Mouse (Mus musculus) liver, postnatal 0 days (tissue): ENCODE results near the gene Tarbp1. TPM values are rescaled to one million over a fixed set of nuclear protein-coding genes. Genes with fewer than 3 reads are reported as not detected.

Experiments
- ATAC-seq: fragments of 200-750 bp; cut with Nextera tagmentation; 2 replicates; pipeline ENCODE4 v1.8.0; 2017; ENCODE audit warnings: mild to moderate bottlenecking, moderate library complexity
- DNase-seq: peaks from one replicate; pipeline ENCODE4 v3.0.0-alpha.2; 2016
- H3K27ac ChIP-seq: fragments of 300-500 bp; sonication (generic); 2 replicates; pipeline ENCODE4 v1.5.1; 2014; ENCODE audit warnings: antibody characterized with exemption, moderate library complexity, mild to moderate bottlenecking, low read depth
- H3K27me3 ChIP-seq: fragments of 300-500 bp; sonication (generic); 2 replicates; pipeline ENCODE4 v1.6.1; 2014; ENCODE audit warnings: low read length, control low read depth, mixed read lengths; ENCODE audit not compliant: insufficient read depth
- H3K36me3 ChIP-seq: fragments of 300-500 bp; sonication (generic); replicated peaks from 2 replicates; pipeline ENCODE4 v1.6.1; 2014; ENCODE audit warnings: mild to moderate bottlenecking, control low read depth, low read length, moderate library complexity, mixed read lengths; ENCODE audit not compliant: insufficient read depth
- H3K4me1 ChIP-seq: fragments of 300-500 bp; sonication (generic); 2 replicates; pipeline ENCODE4 v1.6.1; 2014; ENCODE audit warnings: antibody characterized with exemption, mild to moderate bottlenecking, control low read depth; ENCODE audit not compliant: insufficient read depth
- H3K4me2 ChIP-seq: fragments of 300-500 bp; sonication (generic); 2 replicates; pipeline ENCODE4 v1.6.1; 2014; ENCODE audit warnings: low read depth, mild to moderate bottlenecking, low read length, moderate library complexity, mixed read lengths
- H3K4me3 ChIP-seq: fragments of 300-500 bp; sonication (generic); 2 replicates; pipeline ENCODE4 v1.5.1; 2014; ENCODE audit warnings: low read depth, low read length
- H3K9ac ChIP-seq: fragments of 300-500 bp; sonication (generic); replicated peaks from 2 replicates; pipeline ENCODE4 v1.6.1; 2014; ENCODE audit warnings: mild to moderate bottlenecking, moderate library complexity
- H3K9me3 ChIP-seq: fragments of 300-500 bp; sonication (generic); 2 replicates; pipeline ENCODE4 v1.6.1; 2016; ENCODE audit warnings: mild to moderate bottlenecking, control low read depth, low read length, mixed read lengths
- CTCF ChIP-seq: sonication (generic); IDR thresholded peaks from 2 replicates; pipeline ENCODE4 v1.5.1; 2016; ENCODE audit warnings: antibody characterized with exemption, low read depth
- EP300 ChIP-seq: IDR thresholded peaks from 2 replicates; pipeline ENCODE4 v1.6.1; 2016; ENCODE audit warnings: antibody characterized with exemption, low read depth, mild to moderate bottlenecking
- WGBS: fragments of 180-500 bp; shearing (Covaris S2); extraction: QIAGEN DNeasy Blood & Tissue Kit; methylation state at CpG from one replicate; pipeline ENCODE4 v1.1.7; 2014; ENCODE audit not compliant: insufficient replicate concordance; 5-methylcytosine and 5-hydroxymethylcytosine counted together
- polyA plus RNA-seq: library from polyadenylated mRNA; unstranded; fragments of >200 nt; fragmentation: Nextera tagmentation; extraction: Ambion mirVana; gene quantifications from 2 replicates; pipeline ENCODE4 v1.2.1, GENCODE M21; 2015

Gene Tarbp1
- polyA plus RNA-seq, 1 experiment from 2014 or later = 1.1 TPM

DNA sequence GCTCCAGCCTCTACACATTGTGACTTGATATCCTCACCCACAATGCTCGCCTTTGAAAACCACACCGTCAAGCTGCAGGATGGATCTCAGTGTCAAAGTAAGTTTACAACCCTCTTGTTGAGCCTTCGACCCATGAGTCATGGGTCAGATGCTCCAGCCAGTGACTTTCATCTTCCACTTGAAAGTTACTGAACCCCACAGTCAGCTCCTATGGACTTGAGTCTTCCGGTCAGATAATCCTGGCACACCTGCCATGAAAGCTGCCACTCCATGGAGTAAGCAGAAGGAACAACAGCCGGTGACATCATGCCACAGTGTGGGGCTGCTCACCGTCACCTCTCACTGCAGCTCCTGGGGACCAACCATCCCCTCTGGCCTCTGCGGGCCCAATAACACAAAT lies 93.6 kb downstream of the Tarbp1 start:
- no peak overlapping the region for H3K9ac ChIP-seq
- DNase-seq (no peak), ATAC-seq (no peak)
- no peak overlapping the region for H3K4me2 ChIP-seq
- H3K27ac ChIP-seq = no peak overlapping the region
- H3K4me1 ChIP-seq = no peaks in the 10 kb centered on the region
- no peaks in the 10 kb centered on the region for H3K27me3 ChIP-seq
- TF ChIP-seq CTCF (no peak), EP300 (no peak)
- no peaks in the 10 kb centered on the region for H3K9me3 ChIP-seq
- no peak overlapping the region for H3K4me3 ChIP-seq
- H3K36me3 ChIP-seq = no peaks in the 10 kb centered on the region
- WGBS = 77% methylated on average over 7 of the region's 7 CpGs

DNA sequence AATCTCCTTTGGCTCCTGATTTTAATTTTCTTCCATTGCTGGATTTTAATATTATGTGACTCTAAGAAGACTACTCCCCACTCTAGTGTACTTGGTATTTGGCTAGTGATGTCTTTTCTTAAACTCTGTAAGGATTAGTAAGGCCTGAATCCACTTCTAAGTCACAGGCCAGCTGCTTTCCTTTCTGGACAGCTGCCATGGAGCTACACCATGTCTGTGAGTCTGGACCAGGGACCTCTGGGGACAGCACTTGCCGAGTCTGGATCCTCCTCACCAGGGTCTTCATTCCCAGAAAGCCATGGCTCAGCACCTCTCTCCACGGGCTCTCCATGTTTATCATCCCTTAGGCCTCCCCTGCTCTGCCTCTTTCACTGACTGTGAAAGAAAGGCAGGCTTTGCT lies 94.7 kb downstream of the Tarbp1 start:
- no peak for TF ChIP-seq CTCF
- no peak for TF ChIP-seq EP300
- 43% methylated on average over 2 of the region's 2 CpGs for WGBS

DNA sequence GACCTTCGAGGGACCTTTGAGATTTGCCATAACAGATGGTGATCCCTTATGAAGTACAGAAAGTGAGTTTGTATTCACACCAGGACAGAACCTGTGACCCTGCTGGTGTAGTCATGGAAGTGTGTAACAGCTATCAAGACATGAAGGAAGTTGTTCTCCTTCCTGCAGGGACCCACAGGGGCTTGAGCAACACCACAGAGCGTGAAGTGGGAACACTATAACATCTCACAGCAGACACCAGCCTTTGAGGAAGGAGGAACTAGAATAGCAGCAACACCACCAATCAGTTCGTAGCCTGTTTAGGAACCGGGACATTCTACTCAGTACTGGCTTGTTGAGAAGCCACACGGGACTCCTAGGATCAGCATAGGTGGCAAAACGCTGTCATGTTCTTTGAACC lies 95.3 kb downstream of the Tarbp1 start:
- Histone ChIP-seq H3K4me3 (no peak overlapping the region), H3K36me3 (no peaks in the 10 kb centered on the region), H3K27ac (no peak overlapping the region), H3K9ac (no peak overlapping the region), H3K27me3 (no peaks in the 10 kb centered on the region), H3K4me2 (no peak overlapping the region), H3K4me1 (no peaks in the 10 kb centered on the region), H3K9me3 (no peaks in the 10 kb centered on the region)
- TF ChIP-seq EP300 = no peak
- no peak for TF ChIP-seq CTCF
- 55% methylated on average over 6 of the region's 6 CpGs for WGBS
- ATAC-seq = no peak
- DNase-seq = no peak

More for the DNA sequence above, 94.7 kb downstream of the Tarbp1 start:
- Histone ChIP-seq H3K4me1 (no peaks in the 10 kb centered on the region), H3K9ac (no peak overlapping the region), H3K4me3 (no peak overlapping the region), H3K36me3 (no peaks in the 10 kb centered on the region), H3K4me2 (no peak overlapping the region), H3K9me3 (no peaks in the 10 kb centered on the region), H3K27ac (no peak overlapping the region), H3K27me3 (no peaks in the 10 kb centered on the region)
- DNase-seq = no peak
- no peak for ATAC-seq

Other genes starting within 250 kb of the Tarbp1 start
- gene Slc35f3, start 176.5 kb downstream of the Tarbp1 start, polyA plus RNA-seq = not detected in 2 replicates
- gene Coa6, start 52.5 kb downstream of the Tarbp1 start, polyA plus RNA-seq = 81.0 and 97.6 TPM in 2 replicates
- 5.0 and 6.2 TPM in 2 replicates for gene Irf2bp2, start 118.9 kb upstream of the Tarbp1 start, polyA plus RNA-seq